Mouse (Mus musculus) brown adipose tissue, adult 24 weeks (tissue): Measurements from ENCODE around the gene Ggact. TPM values are rescaled to one million over a fixed set of nuclear protein-coding genes. Genes with fewer than 3 reads are reported as not detected.

Experiments
- H3K27ac ChIP-seq: fragments of 200-500 bp; replicated peaks from 2 replicates; pipeline ENCODE4 v1.5.1; 2012; ENCODE audit warnings: low read depth, mild to moderate bottlenecking, low read length
- H3K4me1 ChIP-seq: fragments of 200-500 bp; 2 replicates; pipeline ENCODE4 v1.6.1; 2012; ENCODE audit warnings: low read length, mixed read lengths; ENCODE audit not compliant: control insufficient read depth, insufficient read depth, insufficient read length
- H3K4me3 ChIP-seq: fragments of 200-500 bp; 2 replicates; pipeline ENCODE4 v1.5.1; 2012; ENCODE audit warnings: low read depth, mild to moderate bottlenecking, low read length, moderate library complexity; ENCODE audit not compliant: insufficient read depth
- polyA plus RNA-seq: library from polyadenylated mRNA; stranded (reverse); fragments of >200 nt; gene quantifications from 2 replicates; pipeline ENCODE4 v1.2.4, GENCODE M21; 2012; ENCODE audit not compliant: missing spikeins, insufficient read depth, insufficient read length

Gene Ggact
- polyA plus RNA-seq, 1 experiment, result 40.3 TPM

DNA sequence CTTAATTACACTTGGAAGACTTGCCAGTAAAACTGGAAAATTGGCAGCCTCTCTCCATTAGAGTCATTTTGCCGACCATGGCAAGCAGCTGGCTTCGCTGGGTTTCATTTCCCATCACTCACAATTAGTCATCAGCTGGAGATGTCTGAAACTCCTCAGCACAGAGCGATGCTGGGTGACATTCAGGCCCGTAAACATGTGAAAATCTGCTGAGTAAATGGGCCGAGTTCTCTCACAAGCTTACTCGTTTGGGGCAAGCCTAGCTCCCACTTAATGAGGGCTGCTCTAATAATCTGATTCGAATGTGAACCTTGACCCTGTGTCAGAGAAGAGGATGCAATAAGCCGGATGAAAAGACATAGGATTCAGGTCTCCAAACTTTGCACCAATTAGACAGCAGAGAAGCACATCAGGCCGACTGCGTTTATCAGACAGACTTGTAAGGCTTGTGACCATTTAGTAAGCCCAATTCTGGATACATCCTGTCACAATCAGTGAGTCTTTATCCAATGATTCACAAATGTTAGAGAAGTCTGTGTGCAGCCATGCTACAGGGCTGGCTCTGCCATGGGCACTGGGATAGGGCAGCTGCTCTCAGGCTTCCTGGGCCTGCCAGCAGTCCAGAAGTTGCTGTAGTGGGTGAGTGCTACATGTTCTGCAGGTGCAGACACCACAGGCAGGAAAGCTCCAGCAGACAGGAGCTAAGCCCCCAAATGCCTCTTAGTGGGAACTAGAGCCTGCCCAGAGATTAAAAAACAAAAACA, 29.6 kb downstream of the Ggact start:
- H3K4me3 ChIP-seq, result no peak overlapping the region
- no peak overlapping the region for H3K27ac ChIP-seq
- H3K4me1 ChIP-seq, result no peaks in the 10 kb centered on the region

DNA sequence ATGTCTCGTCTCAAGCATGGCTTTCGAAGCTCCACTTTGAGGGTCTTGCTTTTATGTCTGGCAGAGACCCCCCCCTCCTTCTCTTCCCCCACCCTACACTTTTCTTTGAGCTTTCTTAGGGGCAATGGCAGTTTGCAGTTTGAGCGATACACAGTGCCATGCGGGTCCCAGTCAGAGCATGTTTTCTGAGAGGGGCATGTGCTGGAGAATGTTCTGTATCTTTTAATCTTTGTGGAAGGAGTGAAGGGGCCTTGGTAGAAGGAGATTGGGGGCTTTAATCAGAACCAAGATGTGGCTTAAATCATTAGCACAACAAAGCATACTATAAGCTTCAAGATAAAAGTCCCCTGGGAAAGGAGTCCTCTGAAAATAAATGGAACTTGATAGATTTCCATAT, 30.1 kb downstream of the Ggact start:
- Histone ChIP-seq H3K27ac (no peak overlapping the region), H3K4me1 (no peaks in the 10 kb centered on the region)

DNA sequence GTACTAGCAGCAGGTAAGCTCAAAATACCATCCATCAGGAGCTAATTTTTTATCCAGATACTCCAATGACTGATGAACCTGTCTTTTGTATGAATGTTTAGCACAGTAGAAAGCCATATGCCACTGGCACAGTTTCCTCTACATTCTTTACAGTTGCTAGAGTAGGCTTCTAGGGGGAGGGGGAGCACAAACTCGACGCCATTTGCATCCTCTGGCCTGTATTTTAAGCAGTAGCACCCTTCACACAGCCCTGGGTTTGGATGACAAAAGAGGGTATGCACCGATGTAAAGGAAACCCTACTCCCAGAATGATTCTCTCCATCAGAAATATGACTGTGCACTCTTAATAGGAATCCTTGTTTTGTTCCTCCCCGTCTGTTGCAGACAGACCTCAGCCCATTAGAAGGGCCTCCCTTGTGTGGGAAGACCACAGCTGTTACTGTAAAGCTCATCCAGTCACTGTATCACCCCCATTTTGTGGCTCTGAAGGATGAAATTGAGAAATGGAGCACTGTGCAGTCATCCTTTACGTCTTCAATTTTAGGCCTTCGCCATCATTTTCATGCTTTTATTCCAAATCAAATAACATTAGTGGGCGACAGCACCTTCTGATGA, 30.7 kb downstream of the Ggact start:
- H3K4me3 ChIP-seq, result no peak overlapping the region
- H3K27ac ChIP-seq, result no peak overlapping the region
- no peaks in the 10 kb centered on the region for H3K4me1 ChIP-seq

More for the DNA sequence above, 30.1 kb downstream of the Ggact start:
- no peak overlapping the region for H3K4me3 ChIP-seq

DNA sequence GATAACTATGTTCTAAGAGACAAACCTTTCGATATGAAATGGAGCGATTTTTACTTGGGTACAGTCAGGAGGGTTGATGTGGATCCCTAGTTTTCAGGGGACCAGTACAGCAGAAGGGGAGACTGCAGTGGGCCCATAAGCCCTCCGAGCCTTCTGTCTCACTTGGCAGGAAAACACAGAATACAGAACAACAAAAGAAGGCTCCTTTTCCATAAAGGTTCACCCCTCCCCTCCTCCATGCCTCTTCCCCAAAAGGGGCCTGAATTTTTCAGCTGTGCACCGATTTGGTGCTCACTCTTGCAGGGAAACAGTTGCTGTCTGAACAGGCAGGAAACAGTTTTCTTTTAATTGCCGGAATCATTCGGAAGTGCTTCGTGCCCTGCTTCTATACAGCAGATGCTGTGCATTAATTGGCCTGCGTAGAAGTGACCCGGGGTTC, 31.3 kb downstream of the Ggact start:
- Histone ChIP-seq H3K4me1 (no peaks in the 10 kb centered on the region), H3K27ac (no peak overlapping the region), H3K4me3 (no peak overlapping the region)

DNA sequence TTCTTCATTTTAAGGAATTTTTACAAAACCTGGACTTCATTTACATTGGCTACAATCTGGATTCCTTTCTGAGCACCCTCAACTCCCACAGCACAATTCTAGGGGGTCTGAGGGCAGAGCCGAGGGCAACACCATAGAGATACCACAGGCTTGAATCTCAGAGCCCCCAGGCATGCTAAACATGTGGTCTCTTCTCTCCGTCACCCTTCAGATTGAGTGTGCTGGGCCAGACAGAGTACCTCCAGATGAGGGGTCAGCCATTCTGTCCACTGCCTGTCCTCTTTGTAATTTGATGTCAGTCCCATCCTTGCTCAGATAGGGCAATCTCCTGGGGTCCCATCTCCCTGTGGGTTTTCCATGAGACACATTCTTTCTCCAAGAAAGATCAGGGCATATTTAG, 31.9 kb downstream of the Ggact start:
- Histone ChIP-seq H3K27ac (no peak overlapping the region), H3K4me1 (no peaks in the 10 kb centered on the region), H3K4me3 (no peak overlapping the region)

DNA sequence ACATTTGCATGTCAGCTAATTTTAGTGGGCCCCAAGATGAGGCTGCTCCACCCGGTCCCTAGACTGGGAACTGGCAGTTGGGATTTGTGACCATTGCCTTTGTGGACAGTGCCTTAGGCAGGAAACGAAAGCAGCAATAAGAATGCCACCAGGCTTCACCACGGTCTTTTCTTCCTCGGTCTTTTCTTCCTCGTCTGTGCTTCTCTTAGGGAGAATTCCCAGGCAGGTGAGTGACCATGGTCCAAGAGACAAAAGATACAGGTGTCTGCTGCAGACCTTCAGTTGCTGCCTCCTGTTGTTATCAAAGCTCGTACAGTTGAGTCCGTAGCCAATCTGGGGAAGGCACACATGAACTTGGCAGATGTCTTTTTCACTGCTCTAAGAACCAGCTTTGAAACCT, 33.3 kb downstream of the Ggact start:
- no peak overlapping the region for H3K4me3 ChIP-seq
- H3K27ac ChIP-seq, result no peak overlapping the region
- H3K4me1 ChIP-seq, result no peaks in the 10 kb centered on the region

DNA sequence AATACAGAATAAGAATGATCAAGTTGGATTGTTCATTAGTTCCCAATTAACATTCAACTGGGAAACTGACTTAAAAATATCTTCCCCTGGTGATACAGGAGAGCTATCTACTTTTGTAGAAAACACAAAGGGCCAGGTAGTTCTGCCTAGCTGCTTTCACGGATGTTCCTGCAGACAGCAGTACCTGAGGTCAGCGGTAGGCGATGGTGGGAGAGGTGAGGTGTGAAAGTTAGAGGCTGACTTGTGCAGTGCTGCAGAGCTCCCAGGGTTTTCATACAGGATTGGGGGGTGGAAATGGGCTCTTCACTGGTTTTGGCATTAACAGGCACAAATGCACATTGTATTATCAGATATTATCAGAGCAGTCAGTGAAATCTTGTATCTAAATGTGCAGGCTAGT, 35.8 kb downstream of the Ggact start:
- no peak overlapping the region for H3K4me3 ChIP-seq
- no peaks in the 10 kb centered on the region for H3K4me1 ChIP-seq
- H3K27ac ChIP-seq, result no peak overlapping the region

DNA sequence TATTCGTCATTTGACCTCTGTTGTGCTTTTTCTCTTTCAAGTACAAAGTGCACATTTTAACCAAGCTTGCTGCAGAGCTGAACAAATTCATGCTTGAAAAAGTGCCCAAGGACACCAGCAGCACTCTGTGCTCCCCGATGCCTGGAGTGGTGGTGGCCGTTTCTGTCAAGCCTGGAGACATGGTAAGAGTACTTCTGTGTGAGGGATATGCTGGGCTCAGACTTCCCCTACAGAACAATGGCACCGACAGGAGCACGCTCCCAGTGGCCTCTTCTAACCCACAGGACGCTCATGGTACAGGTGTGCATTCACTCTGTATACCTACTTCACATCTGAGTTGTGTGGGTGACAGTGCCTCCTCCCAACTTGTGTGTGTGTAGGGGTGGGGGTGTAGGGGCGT, 36.8 kb downstream of the Ggact start:
- Histone ChIP-seq H3K4me3 (no peak overlapping the region), H3K27ac (no peak overlapping the region), H3K4me1 (no peaks in the 10 kb centered on the region)

DNA sequence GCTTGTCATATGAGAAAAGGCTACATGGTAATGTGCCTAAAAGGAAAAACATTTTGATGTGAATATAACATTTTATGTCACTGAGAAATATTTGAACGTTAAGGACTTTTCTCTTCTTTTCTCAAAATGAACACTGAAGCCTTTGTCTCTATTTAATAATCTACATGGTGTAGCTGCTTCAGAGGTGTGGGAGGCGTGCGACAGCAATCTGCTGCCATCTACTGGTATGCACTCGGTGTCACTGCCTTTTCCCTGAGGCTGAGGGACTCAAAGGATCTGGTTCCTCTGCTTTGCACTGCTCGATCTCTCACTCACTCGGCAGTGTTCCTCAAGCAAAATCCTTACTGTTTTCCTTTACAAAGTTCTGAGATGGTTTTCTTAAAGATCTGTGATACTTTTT, 37.4 kb downstream of the Ggact start:
- Histone ChIP-seq H3K4me3 (no peak overlapping the region), H3K4me1 (no peaks in the 10 kb centered on the region), H3K27ac (no peak overlapping the region)

DNA sequence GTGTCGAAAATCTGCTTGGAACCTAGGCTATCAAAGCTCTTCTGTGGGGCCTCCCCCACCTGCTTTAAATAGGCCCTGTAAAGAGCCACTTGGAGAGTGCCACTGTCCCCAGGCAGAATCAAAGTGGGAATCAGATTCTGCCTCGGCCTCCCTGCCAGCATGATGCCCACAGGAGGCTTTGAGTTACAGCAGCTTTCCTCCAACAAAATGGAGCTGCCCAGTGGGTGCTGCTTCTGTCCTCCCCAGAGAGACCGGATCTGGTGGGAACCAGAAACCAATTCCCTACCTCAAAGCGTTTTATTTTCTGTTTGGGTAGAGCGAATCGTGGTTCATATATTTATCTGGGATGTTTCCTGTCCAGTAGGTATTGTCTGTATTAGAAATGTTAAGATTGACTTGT, 37.9 kb downstream of the Ggact start:
- Histone ChIP-seq H3K4me1 (no peaks in the 10 kb centered on the region), H3K4me3 (no peak overlapping the region), H3K27ac (no peak overlapping the region)

DNA sequence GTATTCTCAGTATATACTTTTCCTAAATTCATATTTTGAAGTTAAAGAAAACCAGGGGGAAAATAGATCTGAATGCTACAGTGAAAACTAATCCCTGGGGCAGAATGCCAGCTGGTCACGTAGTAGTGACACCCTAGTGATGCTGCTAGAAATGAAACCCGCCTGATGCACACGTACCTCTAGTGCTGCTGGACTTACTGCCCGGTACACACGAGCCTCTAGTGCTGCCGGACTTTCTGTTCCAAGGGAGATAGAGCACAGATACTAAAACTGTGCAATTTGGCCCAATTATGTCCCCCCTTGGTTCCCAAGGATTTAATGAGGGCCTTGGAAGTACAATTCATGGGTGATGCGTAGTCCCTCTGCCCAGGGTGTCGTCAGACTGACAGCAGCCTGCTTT, 38.5 kb downstream of the Ggact start:
- Histone ChIP-seq H3K4me3 (no peak overlapping the region), H3K4me1 (no peaks in the 10 kb centered on the region), H3K27ac (no peak overlapping the region)

DNA sequence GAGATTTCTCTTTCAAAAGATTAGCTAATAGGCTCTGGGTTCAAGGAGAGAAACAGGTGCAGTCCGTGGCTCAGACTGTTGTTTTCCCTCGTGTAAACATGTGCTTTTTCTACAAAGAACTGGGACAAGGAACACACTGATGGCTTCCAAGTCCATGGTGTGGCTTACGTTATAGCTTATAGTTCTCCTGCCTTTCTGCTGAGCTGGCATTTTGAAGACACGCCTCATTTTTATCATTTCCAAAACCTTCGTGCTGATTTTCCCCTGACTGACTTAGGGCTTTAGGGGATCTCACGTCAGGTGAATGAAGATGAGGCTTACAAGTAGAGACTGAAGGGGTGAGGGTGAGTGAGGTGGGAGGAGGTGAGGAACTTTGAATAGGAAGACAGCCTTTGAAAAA, 40.9 kb downstream of the Ggact start:
- H3K4me3 ChIP-seq, result no peak overlapping the region
- H3K4me1 ChIP-seq, result no peaks in the 10 kb centered on the region
- H3K27ac ChIP-seq, result no peak overlapping the region

DNA sequence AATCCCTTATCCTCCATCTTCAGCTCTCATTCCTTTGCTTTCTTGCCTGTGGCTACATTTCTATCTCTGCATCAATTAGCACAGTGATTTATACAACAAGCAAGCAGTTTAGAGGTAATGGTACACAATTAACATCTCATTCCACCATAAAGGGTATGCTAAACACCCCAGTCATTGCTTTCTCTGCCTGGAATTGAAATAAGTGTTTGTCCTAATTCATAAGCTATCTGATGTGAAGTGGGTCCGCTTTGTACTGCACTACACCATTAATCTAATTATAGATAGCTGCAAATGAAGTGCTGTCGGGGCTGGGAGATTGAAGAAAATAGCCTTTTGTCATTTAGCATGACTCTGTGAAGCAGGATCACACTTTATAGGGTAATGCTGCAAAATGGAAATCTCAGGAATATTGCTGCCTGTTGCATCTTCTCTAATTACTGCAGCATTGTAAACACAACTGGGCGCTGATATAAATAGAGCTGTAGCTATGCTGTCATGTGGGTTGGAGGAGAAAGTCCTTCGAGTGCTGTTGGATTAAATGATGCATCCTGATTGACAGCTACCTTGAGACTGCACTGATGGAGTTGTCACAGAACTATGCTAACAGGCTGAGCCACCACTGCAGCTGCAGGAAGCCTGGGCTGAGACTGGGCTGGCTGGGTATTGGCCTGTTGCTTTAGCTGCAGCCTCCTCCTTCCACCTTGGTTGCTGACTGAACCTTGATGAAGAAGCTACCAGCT, 41.5 kb downstream of the Ggact start:
- H3K4me3 ChIP-seq, result no peak overlapping the region
- no peaks in the 10 kb centered on the region for H3K4me1 ChIP-seq
- no peak overlapping the region for H3K27ac ChIP-seq

DNA sequence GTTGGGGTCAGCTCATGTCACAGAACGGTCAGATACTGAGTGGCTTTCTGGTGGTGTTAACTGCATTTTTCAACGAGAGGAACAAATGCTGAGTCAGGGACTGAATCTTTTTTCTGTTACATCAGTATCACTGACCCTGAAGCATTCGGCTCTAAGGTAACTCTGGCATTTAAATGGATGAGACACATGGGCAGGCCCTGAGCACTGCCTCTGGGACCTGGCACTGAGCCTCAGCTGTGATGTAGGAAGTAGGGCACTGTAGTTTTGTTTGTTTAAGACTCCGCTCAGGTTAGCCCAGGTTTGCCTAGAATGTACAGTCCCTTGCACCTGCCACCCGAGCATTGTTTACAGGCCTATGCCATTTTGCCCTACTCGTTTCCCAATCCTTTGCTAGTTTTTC, 43.7 kb downstream of the Ggact start:
- no peak overlapping the region for H3K4me3 ChIP-seq

DNA sequence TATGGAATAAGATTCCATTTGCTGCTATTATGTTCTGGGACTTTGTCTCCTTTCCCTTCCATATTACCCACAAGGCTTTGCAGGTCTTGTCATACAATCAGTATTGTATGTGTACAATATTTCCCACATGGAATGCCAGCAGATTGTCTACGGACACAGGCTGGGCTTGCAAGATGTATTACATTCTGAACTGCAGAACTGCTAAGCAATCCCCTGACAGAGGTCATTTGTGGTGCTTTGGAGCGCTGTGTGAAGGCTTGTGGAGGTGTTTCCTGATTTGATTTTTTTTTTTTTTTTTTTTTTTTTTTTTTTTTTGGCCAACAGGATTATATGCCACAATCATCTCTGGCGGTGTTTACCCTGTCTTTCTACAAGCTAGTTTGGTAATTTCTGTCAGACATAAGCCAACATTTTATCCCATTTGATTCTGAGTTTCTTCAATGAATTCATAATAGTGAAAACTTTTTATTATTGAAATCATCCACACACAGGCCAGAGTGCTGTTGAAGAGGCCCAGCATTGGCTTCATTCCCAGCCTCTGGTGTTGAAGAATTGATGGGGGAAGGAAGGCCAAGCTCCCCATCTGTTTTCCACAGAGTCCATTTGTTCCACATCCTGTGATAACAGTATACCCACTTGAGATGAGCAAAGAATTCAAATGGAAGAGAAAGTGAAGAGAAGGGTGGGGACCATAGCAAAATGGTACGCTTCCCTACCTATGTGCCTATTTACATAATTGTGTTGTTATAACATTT, 45.8 kb downstream of the Ggact start:
- no peak overlapping the region for H3K27ac ChIP-seq
- H3K4me3 ChIP-seq, result no peak overlapping the region
- no peaks in the 10 kb centered on the region for H3K4me1 ChIP-seq

More for the DNA sequence above, 43.7 kb downstream of the Ggact start:
- Histone ChIP-seq H3K4me1 (no peaks in the 10 kb centered on the region), H3K27ac (no peak overlapping the region)
